Mouse (Mus musculus): ENCODE results near the gene Asic2. TPM values are rescaled to one million over a fixed set of nuclear protein-coding genes. Genes with fewer than 3 reads are reported as not detected.

The Asic2 gene
- total RNA-seq, 2 experiments from 2014 or later: not detected

DNA sequence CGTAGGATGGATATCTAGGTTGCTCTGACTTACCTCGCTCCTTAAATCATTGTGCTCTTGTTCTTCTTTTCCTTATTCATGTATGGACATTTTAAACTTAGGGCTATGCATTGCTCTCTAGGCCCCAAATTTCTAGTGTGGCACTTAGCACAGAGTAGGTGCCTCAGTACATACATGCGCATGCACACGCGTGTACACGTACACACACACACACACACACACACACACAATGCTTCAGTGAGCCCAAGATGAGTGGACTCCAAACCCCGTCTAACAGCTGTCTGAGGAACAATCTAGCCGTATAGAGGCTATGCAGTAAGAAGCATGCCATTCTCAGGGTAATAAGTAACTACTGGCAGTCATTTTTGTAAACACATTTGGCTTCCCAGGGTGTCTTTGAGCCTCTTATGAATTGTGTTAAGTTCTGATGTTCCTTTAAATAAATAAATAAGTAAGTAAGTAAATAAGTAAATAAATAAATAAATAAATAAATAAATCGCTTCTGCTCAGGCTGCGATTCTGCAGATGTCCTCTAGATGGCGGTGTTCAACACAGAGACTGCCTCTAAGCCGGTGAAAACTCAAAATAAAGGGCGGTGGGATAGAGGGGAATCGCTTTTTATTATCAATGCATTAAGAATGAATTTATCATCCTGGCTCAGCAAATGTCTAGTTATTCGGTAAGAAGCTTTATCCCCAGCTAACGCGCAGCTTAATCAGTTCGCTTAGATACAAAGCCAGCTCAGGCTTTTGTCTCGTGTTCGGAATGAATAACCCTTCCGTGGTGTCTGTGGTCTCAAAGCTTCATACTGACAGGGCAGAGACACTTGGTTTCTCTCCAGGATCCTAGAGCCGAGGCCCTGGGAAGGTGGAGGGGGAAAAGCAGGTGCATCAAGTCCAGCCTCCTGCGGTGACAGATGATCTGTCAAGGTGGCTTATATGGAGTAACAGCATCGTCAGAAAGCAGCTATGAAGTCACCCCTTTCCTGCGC, 333.6 kb downstream of the Asic2 start:
- ATAC-seq (replicated peaks; ENCODE audit: low FRiP score, low TSS enrichment, poor library complexity, severe bottlenecking): no peak

DNA sequence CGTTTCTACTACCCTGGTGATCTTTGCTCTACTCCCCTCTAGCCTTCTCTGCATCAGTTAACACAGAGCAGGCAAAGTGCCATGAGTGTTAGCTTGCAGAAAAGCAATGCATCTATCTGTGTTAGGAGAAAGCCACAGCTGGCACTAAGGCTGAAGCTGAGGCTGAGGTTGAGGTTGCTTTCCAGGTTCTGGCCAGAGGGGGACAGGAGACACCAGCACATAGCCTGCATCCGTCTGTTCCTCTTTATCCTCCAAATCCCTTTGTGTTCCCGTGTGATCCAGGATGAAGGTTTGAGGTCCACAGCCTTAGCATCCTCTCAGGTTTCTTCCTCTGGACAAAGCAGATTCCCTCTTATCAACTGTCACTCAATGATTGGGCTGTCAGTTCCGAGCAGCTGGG, 343.1 kb downstream of the Asic2 start:
- no peak for ATAC-seq (replicated peaks; ENCODE audit: low FRiP score, low TSS enrichment, poor library complexity, severe bottlenecking)

- no peak for ATAC-seq (replicated peaks; ENCODE audit: low FRiP score, low TSS enrichment, poor library complexity, severe bottlenecking)
These were observed 347.7 kb downstream of the Asic2 start for GRCm38 (mm10) chr11:81620516-81620915.

DNA sequence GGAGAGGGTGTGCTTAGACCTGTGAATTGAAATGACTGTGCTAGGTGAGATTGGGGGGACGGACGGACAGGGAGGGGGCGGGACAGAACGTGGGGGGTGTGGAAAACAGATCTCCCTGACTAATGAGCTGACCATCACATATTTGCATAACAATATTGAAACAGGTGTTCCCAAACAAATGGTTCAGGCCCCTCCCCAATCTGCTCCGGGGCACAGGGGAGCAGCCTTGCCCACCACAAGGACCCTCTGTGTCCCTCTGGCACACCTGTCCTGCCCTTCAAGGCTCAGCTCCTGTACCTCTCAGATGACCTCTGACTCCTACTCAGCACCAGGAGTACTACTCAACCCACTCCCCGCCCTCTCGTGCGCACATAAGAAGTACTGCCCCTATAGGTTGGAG, 351.8 kb downstream of the Asic2 start:
- no peak for ATAC-seq (replicated peaks; ENCODE audit: low FRiP score, low TSS enrichment, poor library complexity, severe bottlenecking)

DNA sequence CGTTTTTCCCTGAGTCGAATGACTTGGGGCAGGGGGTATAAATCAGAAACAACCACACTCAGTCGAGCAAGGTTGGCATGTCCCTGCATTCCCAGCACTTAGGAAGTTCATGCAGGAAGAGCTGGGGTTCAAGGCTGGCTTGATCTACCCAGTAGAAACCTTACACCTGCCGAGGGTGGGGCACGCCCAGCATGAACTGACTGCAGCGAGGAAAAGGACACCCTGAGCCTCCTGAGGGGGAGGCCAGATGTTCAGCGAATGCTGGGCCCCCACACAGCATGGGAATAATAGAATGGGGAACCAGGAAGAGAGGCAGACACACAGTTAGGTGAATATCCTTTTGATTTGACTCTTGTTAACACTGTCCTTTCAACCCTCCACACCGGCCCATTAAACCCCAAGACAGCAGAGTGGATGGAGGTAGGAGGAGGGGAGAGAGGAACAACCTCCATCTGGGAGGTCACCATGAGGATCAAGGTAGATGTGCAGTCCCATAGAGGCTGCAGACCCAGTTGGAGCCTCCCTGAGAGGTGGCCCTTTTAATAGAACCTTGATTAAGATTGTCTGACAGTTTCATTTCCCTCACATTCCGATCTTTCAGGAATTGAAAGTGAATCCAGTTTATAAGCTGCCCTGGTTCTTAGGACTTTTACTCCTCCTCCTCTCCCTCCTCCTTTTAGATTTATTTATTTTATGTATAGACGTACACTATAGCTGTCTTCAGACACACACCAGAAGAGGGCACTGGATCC, 354.2 kb downstream of the Asic2 start:
- no peak for ATAC-seq (replicated peaks; ENCODE audit: low FRiP score, low TSS enrichment, poor library complexity, severe bottlenecking)

- ATAC-seq (replicated peaks; ENCODE audit: low FRiP score, low TSS enrichment, poor library complexity, severe bottlenecking): peak; percentile 68
These were observed 355.3 kb downstream of the Asic2 start for GRCm38 (mm10) chr11:81612798-81613540.

DNA sequence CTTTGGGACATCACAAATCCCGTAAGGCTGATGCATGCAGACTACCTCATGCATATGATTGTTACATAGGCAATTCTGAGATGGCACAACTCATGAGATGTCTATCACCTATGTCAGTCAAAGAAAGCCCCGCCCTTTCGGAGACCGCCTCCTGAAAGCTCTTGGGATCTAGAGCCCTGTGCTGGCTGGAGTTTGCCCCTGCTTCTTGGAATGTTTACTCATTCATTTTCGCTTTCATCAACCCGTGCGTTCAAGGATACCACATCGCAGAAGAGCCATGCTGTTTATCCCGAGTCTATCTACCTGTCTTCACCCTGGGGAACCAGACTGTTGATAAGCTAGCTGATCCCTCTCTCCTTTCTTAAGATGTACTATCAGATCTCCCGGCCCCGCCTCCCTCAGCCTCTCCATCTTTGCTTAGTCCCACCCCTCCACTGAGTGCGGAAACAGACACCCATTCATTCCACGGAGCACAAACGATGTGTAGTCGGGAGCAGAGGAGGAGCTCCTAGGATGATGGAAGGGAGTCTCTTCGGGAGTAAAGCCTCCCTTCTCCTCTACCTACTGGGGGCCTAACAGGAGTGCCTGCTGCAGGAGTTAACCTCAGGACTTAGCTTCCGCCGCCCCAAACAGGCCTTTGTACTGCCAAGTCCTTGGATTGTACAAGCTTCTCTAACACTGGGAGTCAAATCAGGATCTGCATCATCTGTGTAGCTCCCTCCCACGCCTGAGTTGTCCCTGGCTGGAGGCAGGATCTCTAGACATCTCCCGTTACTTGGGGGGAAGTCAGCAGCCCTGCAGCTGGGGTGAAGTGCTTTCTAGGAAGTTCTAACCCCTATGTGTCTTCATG, 356.1 kb downstream of the Asic2 start:
- no peak for ATAC-seq (replicated peaks; ENCODE audit: low FRiP score, low TSS enrichment, poor library complexity, severe bottlenecking)

- ATAC-seq (replicated peaks; ENCODE audit: low FRiP score, low TSS enrichment, poor library complexity, severe bottlenecking): no peak
These were observed 357.8 kb downstream of the Asic2 start for GRCm38 (mm10) chr11:81610506-81610905.

- no peak for ATAC-seq (replicated peaks; ENCODE audit: low FRiP score, low TSS enrichment, poor library complexity, severe bottlenecking)
These were observed 365.3 kb downstream of the Asic2 start for GRCm38 (mm10) chr11:81602971-81603370.

- ATAC-seq (replicated peaks; ENCODE audit: low FRiP score, low TSS enrichment, poor library complexity, severe bottlenecking): no peak
These were observed 366.5 kb downstream of the Asic2 start for GRCm38 (mm10) chr11:81601736-81602135.

DNA sequence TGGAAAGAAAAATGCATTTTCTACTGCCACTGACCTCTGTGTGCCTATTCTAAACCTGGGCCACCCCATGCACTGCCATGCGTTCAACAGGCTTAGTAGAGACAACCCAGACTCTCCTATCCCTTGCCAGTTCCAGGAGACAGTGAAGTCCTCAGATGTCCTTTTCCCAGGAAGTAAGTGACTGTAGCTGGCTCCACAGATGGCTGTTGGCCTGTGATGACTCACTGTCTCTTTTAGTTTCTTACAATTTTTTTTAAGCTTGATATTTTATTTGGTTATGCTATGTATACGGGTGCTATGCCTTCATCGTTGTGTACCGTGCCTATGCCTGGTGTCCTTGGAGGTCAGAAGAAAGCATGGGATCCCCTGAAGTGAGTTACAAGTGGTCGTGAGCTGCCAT, 370.7 kb downstream of the Asic2 start:
- ATAC-seq (replicated peaks; ENCODE audit: low FRiP score, low TSS enrichment, poor library complexity, severe bottlenecking): no peak

DNA sequence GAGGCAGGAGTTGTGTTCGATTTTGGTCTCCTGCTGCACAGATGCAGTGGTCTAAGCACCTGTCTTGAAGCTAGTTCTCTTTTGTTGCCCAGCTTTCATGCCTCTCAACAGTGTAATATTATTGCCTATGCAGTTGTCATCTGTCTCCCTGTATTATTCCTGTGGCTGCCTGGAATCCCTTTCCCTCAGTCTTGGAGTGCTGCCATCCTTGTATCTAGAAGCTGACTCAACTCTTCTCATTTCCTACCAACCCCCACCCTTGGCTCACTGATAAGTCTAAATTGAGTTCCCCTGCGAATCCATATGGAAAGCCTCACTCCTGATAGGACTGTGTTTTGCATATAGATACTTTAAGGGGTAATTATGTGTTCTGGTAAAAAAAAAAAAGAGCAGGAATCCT, 373.0 kb downstream of the Asic2 start:
- no peak for ATAC-seq (replicated peaks; ENCODE audit: low FRiP score, low TSS enrichment, poor library complexity, severe bottlenecking)

GRCm38 (mm10) chr11:81592776-81593175, 375.5 kb downstream of the Asic2 start:
- no peak for ATAC-seq (replicated peaks; ENCODE audit: low FRiP score, low TSS enrichment, poor library complexity, severe bottlenecking)

- ATAC-seq (replicated peaks; ENCODE audit: low FRiP score, low TSS enrichment, poor library complexity, severe bottlenecking): no peak
These were observed 377.3 kb downstream of the Asic2 start for GRCm38 (mm10) chr11:81590911-81591310.

DNA sequence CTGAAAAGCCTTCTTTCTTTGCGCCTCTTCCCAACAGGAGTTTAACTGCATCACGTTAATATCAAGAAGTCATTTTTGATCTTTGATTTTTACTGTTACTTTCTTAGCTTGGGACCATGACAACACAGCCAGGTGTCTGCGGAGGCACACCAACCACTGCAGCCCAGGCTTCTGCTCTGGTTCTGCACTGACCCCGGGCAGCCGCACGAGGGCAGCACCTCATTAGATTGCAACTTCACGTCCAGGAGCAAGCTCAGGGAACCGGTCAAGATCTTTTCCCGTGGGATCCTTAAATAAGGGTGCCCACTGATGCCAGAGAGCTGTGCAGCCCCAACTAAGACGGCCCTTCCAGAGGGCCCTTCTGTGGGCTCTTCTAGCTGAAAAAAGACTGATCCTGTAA, 379.6 kb downstream of the Asic2 start:
- peak; percentile 75; the same call in 1 of the 2 replicates for ATAC-seq (replicated peaks; ENCODE audit: low FRiP score, low TSS enrichment, poor library complexity, severe bottlenecking)

GRCm38 (mm10) chr11:81587942-81588341, 380.3 kb downstream of the Asic2 start:
- ATAC-seq (replicated peaks; ENCODE audit: low FRiP score, low TSS enrichment, poor library complexity, severe bottlenecking): no peak

- ATAC-seq (replicated peaks; ENCODE audit: low FRiP score, low TSS enrichment, poor library complexity, severe bottlenecking): no peak
These were observed 381.1 kb downstream of the Asic2 start for GRCm38 (mm10) chr11:81587114-81587513.

GRCm38 (mm10) chr11:81584506-81584905, 383.8 kb downstream of the Asic2 start:
- ATAC-seq (replicated peaks; ENCODE audit: low FRiP score, low TSS enrichment, poor library complexity, severe bottlenecking): no peak

- no peak for ATAC-seq (replicated peaks; ENCODE audit: low FRiP score, low TSS enrichment, poor library complexity, severe bottlenecking)
These were observed 385.1 kb downstream of the Asic2 start for GRCm38 (mm10) chr11:81583195-81583594.

Data from megakaryocyte-erythroid progenitor cell, adult 5-6 weeks (primary cell).